Mouse (Mus musculus) natural killer cell, adult 2 months (primary cell): ENCODE measurements at regions not wholly inside any gene's neighbourhood (a gene's known extent, or its start where the extent isn't known, plus 50 kb on each side); places are given as distances from the start of the nearest gene placed in this dataset.

Source experiments
- DNase-seq, 2 experiments: peaks; one replicate each; pipeline ENCODE4 v3.0.0; 2022; ENCODE audit warnings: low spot score in 2 of 2

- no peak for DNase-seq
Measured at GRCm38 (mm10) chr2:124952212-124952611, 115.7 kb upstream of the Slc24a5 start.

- DNase-seq = no peak
Measured at GRCm38 (mm10) chr2:124953015-124953414, 114.9 kb upstream of the Slc24a5 start.

DNA sequence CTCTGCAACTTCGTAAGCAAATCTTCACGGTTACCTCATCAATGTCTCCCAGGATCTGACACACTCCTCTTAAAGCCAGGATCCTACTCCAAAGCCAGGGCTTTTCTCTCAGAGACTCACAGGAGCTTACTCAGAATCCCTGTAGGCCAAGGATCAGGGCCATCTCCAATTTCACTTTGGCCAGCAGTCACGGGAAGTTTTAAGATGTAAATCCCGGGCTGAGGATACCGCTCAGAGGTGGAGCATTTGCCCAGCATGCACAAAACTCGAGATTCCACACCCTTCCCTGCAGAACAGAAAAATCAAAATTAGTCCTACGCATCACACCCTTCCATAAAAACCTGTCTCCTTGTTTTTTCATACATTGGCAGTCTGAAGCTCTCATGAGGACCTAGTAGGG is 112.1 kb upstream of the Slc24a5 start:
- no peak for DNase-seq

- no peak for DNase-seq
Measured at GRCm38 (mm10) chr2:124959431-124959830, 108.5 kb upstream of the Slc24a5 start.

DNA sequence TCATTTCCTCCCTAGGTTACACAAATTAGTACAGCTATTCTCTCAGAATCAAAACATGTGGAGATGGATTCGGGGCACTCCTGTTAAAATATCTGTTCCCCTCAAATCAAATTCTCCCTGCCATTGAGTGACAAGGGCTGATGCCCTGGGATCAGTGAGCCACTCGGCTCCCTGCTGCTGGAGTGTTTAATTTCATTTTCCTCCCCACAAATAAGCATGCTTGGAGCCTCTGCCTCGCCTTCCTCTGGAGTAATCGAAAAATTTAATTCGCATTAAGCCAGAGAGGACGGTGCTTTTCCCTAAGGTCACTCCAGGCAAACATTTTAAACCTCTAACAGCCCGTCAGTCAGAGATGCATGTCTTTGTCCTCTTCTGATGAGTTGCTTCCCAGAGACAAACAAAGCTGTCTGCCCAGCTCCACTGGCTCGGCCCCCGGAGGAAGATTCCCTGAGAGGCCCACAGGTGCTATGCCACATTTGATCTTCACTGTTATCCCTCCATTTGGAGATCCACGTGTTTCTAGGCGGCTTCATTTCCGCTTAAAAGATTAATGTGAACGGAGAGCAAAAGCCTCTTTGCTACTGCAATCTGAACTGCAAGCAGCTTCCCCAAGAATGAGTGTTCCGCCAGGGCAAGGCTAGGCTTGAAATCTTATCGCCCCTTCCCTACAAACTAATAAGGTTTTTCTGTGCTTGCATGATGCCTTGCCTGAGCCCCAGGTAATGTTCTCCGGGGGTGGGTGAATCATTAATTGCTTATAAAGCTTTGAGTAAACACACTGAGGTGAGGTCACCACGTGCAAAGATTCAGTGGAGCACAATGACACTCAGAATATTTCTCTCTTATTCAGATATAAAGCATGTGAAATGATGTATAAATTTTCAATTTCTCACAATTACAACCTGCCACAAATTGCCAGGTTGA is 95.8 kb upstream of the Slc24a5 start:
- DNase-seq = no peak

DNA sequence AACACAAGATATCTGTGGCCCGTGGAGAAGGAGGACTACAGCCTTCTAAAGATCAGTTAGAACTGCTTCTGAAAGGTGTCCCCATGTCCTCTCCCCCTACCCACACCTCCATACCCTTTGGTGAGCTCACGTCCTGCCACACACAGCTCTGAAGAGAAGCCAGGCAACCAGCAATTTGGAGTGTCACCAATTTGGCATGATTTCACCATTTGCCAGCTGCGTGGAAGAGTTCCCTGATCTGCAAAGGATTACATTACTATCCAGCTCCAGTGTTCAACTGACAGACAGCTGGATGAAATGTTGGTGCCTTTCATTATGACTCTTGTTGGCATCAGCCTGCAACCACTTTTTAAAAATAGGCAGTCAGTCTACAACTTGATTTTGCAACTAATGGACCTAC is 92.8 kb upstream of the Slc24a5 start:
- no peak for DNase-seq

DNA sequence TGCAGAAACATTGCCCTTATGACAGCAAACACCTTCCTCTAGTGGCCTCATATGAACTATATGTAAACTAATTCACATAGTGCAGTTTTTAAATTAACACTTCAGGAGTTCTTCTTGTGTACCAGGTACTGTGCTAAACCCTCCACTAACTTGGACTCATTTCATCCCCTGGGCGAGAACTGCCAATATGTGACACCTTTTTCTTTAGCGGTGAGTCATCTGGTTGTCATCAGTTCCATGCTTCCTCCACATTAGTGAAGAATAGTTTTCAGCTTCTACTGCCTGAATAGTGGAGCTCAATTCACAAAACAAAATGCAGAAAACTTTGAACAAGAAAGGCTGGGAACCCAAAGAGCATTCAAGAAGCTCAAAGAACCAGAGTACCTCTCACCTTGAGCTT is 76.9 kb upstream of the Slc24a5 start:
- DNase-seq = no peak

GRCm38 (mm10) chr2:125015007-125015406 is 52.9 kb upstream of the Slc24a5 start:
- no peak for DNase-seq

GRCm38 (mm10) chr2:125016946-125017345 is 51.0 kb upstream of the Slc24a5 start:
- DNase-seq = no peak
